Mouse (Mus musculus): Measurements from ENCODE around the gene Eef1akmt4. TPM values are rescaled to one million over a fixed set of nuclear protein-coding genes. Genes with fewer than 3 reads are reported as not detected.

The Eef1akmt4 gene
- polyA plus RNA-seq, 1 experiment from 2014 or later, result 42.1 TPM

DNA sequence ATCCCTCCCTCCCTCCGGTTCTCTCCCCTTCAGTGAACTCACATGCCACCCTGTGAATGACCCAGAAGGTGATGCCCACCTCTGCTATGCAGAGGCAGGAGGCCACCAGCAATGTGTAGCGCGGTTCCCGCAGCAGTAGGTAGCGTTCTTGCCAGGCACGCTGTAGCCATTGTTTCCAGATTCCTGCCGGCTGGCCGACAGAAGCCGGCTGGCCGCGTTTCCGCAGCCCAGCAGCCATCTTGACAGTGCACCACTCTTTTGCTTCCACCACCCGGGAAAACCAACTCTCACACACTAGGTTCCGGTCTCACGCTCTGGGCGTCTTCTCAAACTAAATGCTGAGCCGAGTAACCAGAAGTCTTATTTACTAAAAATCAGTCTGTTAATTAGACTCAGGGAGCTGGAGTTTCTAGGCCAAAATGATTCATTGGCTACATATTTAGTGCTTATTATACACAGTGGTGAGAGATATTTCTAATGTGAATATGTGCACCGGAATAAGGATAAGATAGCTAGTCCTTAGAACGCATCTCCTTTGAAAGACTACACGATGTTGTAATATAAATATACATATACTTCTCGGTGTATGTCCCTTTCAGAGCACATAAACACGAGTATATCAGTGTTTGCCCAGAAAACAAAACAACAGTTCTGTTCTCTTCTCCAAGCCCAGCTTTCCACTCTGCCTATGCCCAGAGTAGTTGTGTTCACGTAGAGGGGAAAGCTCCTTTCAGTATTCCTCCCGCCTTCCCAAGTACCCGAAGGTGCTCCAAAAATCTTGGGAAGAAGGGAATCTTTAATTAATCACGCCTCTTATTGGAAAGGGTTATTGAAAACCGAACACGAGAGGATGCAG lies 664 bp upstream of the Eef1akmt4 start:
- Histone ChIP-seq H3K4me3 (peak overlapping the region; percentile 91), H3K9me3 (replicated peaks) (no peaks in the 10 kb centered on the region), H3K4me1 (peaks cover 37% of the 10 kb centered on the region), H3K27ac (replicated peaks) (peak overlapping the region; percentile 96), H3K27me3 (ENCODE audit: low read depth, poor library complexity, severe bottlenecking) (no peaks in the 10 kb centered on the region), H3K36me3 (peaks cover 37% of the 10 kb centered on the region)
- WGBS, result under 1% methylated on average over 28 of the region's 28 CpGs
- DNase-seq (ENCODE audit: low spot score), result peak; percentile 83

DNA sequence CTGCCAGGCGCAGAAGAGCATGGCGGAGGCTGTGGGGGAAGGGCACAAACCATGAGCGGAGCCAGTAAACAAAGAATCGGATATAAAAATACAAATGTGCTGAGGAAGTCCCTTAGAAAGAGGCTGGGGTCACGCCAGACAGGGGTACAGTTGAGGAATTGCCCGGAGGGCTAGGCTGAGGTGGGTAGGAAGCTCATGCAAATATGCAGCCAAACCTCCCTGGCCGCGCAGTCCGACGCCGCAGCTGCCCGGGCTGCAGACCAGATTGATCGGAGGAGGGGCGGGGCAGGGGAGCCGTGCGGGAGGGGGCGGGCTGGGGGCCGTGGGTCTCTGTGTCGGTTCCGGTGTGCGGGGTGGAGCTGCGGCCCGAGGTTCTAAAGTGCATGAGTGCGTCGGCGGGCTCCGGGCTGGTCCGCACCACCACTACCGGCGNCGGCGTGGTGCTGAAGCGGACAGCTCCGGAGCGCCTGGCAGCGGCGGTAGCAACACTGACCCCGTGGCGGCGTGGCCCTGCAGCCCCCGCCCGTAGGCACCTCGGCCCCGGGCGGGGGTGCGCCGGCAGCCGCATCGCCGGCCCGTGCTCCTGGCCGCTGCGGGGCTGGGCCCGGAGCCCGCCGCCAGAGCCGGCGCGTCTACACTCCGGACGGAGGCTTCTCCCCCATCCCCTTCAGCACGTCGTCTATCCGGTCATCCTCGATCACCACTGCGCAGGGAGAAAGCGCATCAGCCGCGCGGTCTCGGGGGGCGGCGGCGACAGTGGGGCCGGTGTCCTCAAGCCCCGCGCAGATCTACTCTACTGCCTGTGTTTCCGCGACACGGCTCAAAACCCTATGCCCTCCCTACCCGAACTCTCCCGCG lies 8.4 kb downstream of the Eef1akmt4 start:
- H3K4me3 ChIP-seq, result peak overlapping the region; percentile 86
- no peaks in the 10 kb centered on the region for H3K9me3 ChIP-seq (replicated peaks)
- H3K4me1 ChIP-seq, result peaks cover 45% of the 10 kb centered on the region
- H3K27me3 ChIP-seq (ENCODE audit: low read depth, poor library complexity, severe bottlenecking), result peaks cover 27% of the 10 kb centered on the region
- peaks cover 20% of the 10 kb centered on the region for H3K36me3 ChIP-seq
- WGBS, result 2% methylated on average over 82 of the region's 83 CpGs
- DNase-seq (ENCODE audit: low spot score), result peak; percentile 68
- H3K27ac ChIP-seq (replicated peaks), result peak overlapping the region; percentile 95

DNA sequence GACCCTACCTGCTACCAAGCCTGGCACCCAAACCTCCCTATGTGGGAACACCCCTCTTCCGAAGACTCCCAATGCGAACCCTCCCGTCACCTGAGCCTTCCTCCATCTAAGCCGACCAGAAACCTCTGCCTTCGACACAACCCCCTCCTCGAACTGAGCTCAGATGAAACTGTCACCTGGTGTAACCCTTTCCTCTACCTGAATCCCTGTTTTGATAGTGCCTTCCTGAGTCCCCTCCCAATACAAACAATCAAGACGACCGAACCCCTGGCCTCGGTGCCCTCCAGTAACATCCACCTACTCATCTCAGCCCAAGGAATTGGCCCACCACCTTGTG lies 9.0 kb downstream of the Eef1akmt4 start:
- whole genome bisulfite sequencing, result 0% methylated on average over 9 of the region's 9 CpGs

DNA sequence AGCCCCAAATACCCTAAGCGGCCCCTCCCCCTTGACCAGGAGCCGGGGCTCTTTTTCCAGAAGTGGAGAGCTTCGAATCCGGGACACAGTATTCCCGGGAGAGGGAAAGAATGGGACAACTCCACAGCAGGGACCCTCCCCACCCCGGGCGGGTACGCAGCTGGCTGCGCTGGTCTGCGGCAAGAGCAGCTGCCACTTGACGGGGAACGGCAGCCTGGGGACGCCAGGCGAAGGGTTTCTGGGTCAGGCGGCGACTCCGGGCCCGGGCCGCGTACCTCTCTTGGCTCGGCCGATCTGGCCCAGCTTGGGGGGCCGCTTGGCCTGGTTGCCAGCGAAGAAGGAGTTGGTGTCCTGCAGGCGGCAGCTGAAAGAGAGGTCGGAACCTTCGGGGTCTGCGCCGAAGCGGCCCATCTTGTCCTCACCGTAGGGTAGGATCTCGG lies 9.4 kb downstream of the Eef1akmt4 start:
- peaks cover 20% of the 10 kb centered on the region for H3K36me3 ChIP-seq
- H3K27me3 ChIP-seq (ENCODE audit: low read depth, poor library complexity, severe bottlenecking), result peaks cover 27% of the 10 kb centered on the region
- H3K4me3 ChIP-seq, result peak overlapping the region; percentile 86
- no peaks in the 10 kb centered on the region for H3K9me3 ChIP-seq (replicated peaks)
- peak; percentile 77 for DNase-seq (ENCODE audit: low spot score)
- H3K27ac ChIP-seq (replicated peaks), result peak overlapping the region; percentile 95
- under 1% methylated on average over 32 of the region's 32 CpGs for WGBS
- H3K4me1 ChIP-seq, result peaks cover 45% of the 10 kb centered on the region

More for the DNA sequence above, 9.0 kb downstream of the Eef1akmt4 start:
- Histone ChIP-seq H3K27me3 (ENCODE audit: low read depth, poor library complexity, severe bottlenecking) (peaks cover 27% of the 10 kb centered on the region), H3K4me1 (peaks cover 45% of the 10 kb centered on the region), H3K4me3 (peak overlapping the region; percentile 86), H3K9me3 (replicated peaks) (no peaks in the 10 kb centered on the region), H3K27ac (replicated peaks) (peak overlapping the region; percentile 95), H3K36me3 (peaks cover 20% of the 10 kb centered on the region)
- DNase-seq (ENCODE audit: low spot score), result no peak

DNA sequence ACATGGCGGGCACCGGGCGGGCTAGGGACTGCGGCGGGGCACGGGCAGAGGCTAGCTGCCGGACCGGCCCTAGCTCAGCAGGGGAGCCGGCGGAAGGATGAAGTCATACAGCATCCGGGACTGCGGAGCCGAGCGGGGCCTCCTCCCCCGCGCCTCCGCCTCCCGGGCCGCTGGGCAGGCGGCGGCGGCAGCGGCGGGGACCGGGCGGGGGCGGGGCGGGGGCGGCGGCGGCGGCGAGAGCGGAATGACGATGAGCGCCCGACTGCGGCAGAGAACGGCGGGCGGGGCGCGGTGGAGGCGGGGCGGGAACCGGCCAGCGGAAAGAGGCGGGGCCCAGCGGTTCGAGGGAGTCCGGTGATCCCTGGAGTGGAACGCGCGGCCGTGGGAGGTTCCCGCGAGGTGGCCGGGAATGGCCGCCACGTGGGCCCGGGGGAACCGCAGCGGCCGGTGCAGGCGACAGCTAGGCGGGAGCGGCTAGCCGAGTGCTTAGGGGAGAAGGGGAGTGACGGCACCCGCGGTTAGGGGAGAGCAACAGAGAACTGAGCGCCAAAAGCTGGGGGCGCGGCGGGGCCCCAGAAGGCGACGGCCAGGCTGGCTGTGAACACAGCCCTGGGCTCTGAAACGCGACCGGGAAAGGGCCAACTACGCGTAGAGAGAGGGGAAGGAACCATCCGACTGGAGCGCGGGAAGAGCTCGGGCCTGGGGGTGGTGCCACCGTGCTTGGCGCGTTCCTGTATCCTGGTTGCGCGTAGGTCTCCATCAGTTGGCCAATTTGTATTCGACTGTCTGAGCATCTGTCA lies 10.0 kb downstream of the Eef1akmt4 start, which contains the start of gene Camk2n2:
TSS of gene Camk2n2 (minus strand) at position 97 of the 800 bp plus-strand sequence.
- Histone ChIP-seq H3K27me3 (ENCODE audit: low read depth, poor library complexity, severe bottlenecking) (peaks cover 27% of the 10 kb centered on the region), H3K36me3 (peaks cover 16% of the 10 kb centered on the region), H3K9me3 (replicated peaks) (no peaks in the 10 kb centered on the region), H3K27ac (replicated peaks) (peak within 1 kb of the TSS; percentile 95), H3K4me1 (peaks cover 45% of the 10 kb centered on the region), H3K4me3 (peak within 1 kb of the TSS; percentile 86)
- under 1% methylated on average over 85 of the region's 92 CpGs for WGBS
- peak; percentile 77 for DNase-seq (ENCODE audit: low spot score)

DNA sequence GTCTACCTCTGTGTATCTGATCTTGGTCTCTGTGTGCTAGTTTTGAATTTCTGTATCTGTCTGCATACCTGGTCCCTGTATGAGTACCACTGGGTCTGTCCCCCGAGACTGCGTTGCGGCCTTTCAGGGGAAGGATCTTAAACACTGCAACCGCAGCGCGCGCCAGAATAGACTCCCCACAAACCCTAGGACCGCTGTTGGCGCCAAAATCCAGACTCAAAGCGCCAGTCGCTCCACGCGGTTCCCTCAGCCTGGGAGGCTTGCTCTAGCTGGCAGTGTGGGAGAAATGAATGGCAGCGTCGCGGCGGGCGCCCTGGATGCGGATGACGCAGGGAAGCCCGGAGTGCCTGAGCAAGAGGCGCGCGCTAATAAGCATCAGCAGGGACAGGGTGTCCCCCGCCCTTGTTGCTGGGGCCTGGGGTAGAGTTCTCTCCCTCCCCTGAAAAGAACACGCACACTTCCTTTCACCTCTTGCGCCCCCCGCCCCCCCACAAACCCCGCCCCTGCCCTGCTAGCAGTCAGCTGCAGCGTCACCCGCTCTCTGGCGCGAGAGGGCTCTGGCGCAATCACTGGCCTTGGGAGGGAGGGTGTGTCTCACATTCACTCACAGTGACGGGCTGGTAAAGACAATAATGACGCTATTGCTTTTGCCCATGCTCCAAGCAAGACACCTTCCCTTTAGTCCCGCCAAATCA lies 10.7 kb downstream of the Eef1akmt4 start:
- Histone ChIP-seq H3K4me3 (peak overlapping the region; percentile 86), H3K4me1 (peaks cover 45% of the 10 kb centered on the region), H3K27ac (replicated peaks) (peak overlapping the region; percentile 95), H3K36me3 (peaks cover 15% of the 10 kb centered on the region), H3K27me3 (ENCODE audit: low read depth, poor library complexity, severe bottlenecking) (peaks cover 27% of the 10 kb centered on the region), H3K9me3 (replicated peaks) (no peaks in the 10 kb centered on the region)
- WGBS, result under 1% methylated on average over 35 of the region's 37 CpGs
- DNase-seq (ENCODE audit: low spot score), result peak; percentile 78

DNA sequence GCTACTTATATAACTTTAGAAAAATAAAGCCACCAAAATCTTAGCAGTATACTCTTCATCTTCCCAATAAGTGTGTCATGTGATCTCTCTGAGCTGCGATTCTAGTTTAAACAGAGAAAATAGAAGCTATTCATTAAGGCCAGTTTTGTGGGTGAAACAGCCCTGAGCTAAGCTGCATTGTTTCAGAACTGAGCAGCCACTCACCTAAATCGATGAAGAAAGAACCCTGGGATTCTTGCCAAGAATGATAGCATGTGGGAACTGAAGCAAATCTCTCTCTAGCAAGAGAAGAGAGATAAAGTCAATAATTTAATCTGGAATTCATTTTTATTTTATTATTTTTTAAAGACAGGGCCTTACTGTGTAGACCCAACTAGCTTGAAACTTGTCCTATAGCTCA lies 11.8 kb downstream of the Eef1akmt4 start:
- Histone ChIP-seq H3K27ac (replicated peaks) (no peak overlapping the region), H3K4me1 (peaks cover 45% of the 10 kb centered on the region), H3K36me3 (peaks cover 7% of the 10 kb centered on the region; the same call in 1 of the 2 replicates), H3K4me3 (no peak overlapping the region), H3K27me3 (ENCODE audit: low read depth, poor library complexity, severe bottlenecking) (peaks cover 28% of the 10 kb centered on the region), H3K9me3 (replicated peaks) (no peaks in the 10 kb centered on the region)
- 63% methylated on average over 2 of the region's 2 CpGs for WGBS
- no peak for DNase-seq (ENCODE audit: low spot score)

DNA sequence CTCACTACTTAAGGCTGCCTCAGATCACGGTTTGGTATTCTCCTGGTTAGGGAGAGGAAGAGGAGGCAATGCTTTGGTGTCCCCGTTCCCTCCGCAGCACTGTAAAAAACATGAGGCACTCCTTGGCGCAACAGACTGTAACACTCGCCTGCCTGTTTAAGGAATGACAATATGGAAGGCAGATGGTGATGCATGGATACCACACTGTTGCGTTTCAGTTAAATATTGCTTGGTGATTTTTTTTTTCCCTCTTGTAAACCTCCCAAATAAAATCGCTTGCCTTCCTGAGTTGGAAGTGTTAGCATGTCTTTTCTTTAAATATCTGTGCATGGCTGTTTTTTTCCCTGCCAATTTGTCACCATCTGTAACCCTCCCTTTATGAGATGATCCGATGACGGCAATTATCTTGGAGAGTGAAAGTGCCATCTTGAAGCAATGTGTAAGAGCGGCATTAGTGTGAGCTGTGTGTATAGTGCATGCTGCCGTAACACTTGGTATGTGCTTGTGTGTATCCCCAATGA lies 17.5 kb downstream of the Eef1akmt4 start:
- peaks cover 18% of the 10 kb centered on the region for H3K4me1 ChIP-seq
- no peak overlapping the region for H3K27ac ChIP-seq (replicated peaks)
- WGBS, result 61% methylated on average over 11 of the region's 11 CpGs
- DNase-seq (ENCODE audit: low spot score), result no peak
- 0 out of 2 replicates have a peak, but pooled peaks cover 6% of the 10 kb centered on the region for H3K36me3 ChIP-seq
- H3K27me3 ChIP-seq (ENCODE audit: low read depth, poor library complexity, severe bottlenecking), result peaks cover 32% of the 10 kb centered on the region
- peak overlapping the region; percentile 76; the same call in 1 of the 2 replicates for H3K4me3 ChIP-seq
- no peaks in the 10 kb centered on the region for H3K9me3 ChIP-seq (replicated peaks)

DNA sequence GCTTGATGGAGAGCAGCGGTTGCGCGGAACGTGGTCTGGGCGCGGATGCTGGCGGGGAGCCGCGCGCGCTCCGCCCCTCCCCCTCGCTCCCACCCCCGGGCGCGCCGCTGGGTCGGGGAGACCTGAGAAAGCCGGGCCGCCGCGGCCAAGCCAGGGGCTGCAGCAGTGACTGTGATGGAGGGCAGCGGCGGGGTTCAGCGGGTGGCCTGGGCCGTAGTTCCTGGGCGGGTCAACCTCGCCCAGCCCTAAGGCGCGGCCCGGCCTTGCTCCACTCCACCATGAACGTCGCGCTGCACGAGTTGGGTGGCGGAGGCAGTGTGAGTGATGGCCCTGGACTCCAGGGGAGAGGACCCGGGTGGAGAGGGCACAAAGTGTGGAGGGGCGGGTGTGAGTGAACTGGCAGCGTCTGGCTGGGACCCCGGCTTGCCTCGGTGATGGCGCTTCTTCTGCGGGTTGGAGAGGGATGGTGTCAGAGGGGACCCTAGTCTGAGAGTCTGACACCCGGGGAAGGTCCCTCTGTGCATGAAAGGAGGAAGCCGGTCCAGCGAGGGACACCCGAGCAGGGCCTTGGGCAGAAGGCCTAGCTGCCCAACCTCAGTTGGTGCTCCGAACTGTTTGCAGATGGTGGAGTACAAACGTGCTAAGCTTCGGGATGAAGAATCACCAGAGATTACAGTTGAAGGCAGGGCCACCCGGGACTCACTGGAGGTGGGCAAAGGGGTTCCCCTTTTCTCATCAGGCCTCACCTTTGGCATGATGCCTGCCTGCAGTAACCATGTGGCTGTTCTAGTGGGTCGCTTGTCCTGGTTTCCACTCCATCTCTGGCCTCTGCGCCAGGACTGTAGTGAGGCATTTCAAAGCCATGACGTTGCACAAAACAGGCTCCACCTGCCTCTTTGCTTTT lies 18.6 kb downstream of the Eef1akmt4 start, which contains the start of gene Ece2:
TSS of gene Ece2 (plus strand) at position 98 of the 904 bp plus-strand sequence.
- WGBS, result 8% methylated on average over 54 of the region's 54 CpGs
- Histone ChIP-seq H3K4me3 (peak within 1 kb of the TSS; percentile 76), H3K27ac (replicated peaks) (peak within 1 kb of the TSS; percentile 87), H3K9me3 (replicated peaks) (no peaks in the 10 kb centered on the region), H3K27me3 (ENCODE audit: low read depth, poor library complexity, severe bottlenecking) (peaks cover 32% of the 10 kb centered on the region), H3K36me3 (0 out of 2 replicates have a peak, but pooled peaks cover 6% of the 10 kb centered on the region), H3K4me1 (peaks cover 18% of the 10 kb centered on the region)
- peak; percentile 58 for DNase-seq (ENCODE audit: low spot score)

DNA sequence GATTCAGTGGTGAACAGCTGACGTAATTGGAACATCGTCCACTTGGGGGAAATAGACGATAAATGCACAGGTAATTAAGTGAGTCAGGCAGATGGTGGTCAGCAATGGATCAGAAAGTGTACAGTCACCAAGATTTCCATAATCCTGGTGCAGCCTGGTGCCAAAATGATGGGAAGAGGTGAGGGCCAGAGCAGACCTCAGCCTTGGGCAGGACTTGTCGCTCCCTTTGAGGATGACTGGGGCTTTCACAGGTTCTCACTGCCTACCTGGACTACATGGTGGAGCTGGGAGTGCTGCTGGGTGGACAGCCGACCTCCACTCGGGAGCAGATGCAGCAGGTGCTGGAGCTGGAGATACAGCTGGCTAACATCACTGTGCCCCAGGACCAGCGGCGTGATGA lies 26.0 kb downstream of the Eef1akmt4 start:
- no peaks in the 10 kb centered on the region for H3K27me3 ChIP-seq (ENCODE audit: low read depth, poor library complexity, severe bottlenecking)
- no peak overlapping the region for H3K4me3 ChIP-seq
- H3K4me1 ChIP-seq, result 0 out of 2 replicates have a peak, but pooled peaks cover 3% of the 10 kb centered on the region
- WGBS, result 86% methylated on average over 8 of the region's 8 CpGs
- no peaks in the 10 kb centered on the region for H3K9me3 ChIP-seq (replicated peaks)
- no peak overlapping the region for H3K27ac ChIP-seq (replicated peaks)
- no peak for DNase-seq (ENCODE audit: low spot score)
- 0 out of 2 replicates have a peak, but pooled peaks cover 4% of the 10 kb centered on the region for H3K36me3 ChIP-seq
